Mouse (Mus musculus): ENCODE measurements around the gene Adprhl1.

Gene Adprhl1

DNA sequence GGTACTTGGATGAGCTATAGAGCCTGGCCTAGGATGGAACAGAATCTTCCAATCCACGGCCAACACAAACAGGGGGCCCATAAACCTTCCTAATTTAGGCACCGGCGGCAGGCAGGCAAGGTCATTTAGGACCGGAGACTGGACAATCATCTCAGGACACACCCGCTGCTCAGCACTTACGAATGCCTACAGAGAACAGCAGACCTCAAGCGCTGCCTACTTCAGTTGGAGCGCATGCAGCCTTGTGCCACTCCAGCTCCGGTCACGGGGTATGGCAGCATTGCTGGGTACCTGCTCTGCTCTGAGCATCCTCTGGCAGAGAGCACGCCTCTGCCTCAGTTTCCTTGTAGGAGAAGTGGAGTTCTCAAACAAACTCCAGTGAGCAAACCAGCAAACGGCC lies 24.2 kb downstream of the Adprhl1 start:
- no peak for DNase-seq (ENCODE audit: low read depth, low spot score)

DNA sequence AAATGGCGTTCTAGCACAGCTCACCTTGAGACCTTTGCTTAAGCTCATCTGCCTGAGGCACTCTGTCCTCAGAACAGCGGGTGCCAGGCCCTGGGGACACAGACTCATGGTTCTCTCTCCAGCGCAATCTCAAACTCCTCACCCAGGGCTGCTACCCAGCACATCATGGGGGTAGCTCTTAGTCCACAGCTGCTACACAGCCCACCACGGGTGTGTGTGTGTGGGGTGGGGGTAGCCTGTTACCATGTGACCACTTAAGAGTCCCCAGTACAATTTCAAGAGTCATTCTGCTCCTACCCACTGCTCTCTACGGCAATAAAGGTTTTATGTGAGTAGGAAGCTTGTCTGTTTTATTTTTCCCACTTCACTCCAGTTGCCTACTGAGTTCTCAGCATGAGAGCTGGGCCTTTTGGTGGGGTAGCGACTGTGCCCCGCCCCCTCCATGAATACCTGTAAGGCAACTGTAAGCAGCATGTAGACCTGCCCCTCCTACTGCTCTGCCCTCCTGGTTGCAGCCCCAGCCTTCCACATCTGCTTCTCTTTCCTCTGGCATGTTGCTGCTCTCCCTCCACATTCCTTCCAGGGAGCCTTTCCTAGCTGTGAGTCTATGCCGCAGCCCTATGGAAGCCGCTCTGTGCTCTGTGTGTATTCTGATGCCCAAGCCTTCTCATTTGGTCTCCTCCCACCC lies 24.9 kb downstream of the Adprhl1 start:
- DNase-seq (ENCODE audit: low read depth, low spot score): no peak

DNA sequence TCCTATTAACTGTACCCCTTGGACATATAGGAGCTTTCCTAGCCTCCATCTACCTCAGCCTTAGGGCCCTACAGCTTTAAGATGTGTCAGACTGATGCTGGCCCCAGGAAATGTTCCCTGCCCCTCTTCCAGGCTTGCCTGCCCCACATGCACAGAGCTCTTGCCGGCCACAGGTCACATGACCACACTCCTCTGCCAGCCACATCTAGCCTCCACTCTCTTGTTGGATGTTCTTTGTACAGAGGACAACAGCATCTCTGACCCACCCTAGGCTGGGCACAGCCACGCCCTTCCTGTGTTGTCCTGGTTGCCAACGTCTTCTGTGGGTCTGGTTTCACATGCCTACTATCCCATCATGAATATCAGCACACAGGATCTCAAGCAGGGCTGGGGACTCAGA lies 26.8 kb downstream of the Adprhl1 start:
- no peak for DNase-seq (ENCODE audit: low read depth, low spot score)

DNA sequence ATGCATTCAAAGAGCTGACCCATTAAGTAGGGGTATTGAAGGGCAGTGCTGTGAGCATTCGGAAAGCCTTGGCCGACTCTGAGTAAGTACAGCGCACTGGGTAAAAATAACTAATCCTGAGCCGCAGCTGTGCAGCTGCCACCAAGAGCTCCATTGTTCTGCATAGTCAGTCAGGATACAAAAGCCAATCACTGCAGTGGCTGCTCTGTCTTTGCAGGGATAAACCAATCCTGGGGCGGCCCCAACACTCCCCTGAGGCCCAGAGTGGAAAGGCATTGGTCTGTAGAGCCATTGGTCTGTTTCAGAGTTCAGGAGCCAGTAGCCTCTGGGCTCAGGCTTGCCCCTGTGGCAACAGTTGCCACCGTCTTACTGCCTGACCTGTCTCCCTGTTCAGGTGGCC lies 27.7 kb downstream of the Adprhl1 start:
- no peak for DNase-seq (ENCODE audit: low read depth, low spot score)

DNA sequence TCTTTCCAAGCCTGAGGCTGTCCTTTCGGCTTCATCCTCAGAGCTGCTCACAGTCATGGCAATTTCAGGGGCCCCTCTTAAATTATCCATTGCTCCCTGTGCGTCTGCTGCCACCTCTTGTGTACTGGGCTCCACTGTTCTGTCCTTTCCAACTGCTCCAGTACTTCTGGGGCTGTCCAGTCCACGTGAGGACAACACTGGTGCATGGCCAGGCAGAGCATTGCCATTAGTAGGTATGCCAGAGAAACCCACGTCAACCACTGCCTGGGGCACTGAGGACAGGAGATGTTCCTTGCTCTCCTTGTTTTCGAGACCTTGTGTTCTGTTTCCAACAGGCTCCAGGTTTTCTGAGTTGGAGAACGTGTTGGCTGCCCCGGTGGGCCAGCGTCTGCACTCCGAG lies 29.5 kb downstream of the Adprhl1 start:
- DNase-seq (ENCODE audit: low read depth, low spot score): no peak

DNA sequence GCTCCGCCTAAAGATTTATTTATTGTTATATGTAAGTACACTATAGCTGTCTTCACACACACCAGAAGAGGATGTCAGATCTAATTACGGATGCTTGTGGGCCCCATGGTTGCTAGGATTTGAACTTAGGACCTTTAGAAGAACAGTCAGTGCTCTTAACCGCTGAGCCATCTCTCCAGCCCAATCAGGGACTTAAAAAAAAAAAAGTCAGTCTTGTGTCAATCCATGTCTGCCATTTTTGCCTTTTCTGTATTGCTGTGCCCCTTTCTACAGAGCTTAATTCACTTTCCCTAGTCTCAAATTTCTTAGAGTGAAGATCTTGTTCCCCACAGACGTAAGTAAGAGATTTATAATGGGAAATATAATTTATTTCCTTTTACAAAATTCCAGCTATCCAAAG lies 35.5 kb downstream of the Adprhl1 start:
- no peak for DNase-seq (ENCODE audit: low read depth, low spot score)

DNA sequence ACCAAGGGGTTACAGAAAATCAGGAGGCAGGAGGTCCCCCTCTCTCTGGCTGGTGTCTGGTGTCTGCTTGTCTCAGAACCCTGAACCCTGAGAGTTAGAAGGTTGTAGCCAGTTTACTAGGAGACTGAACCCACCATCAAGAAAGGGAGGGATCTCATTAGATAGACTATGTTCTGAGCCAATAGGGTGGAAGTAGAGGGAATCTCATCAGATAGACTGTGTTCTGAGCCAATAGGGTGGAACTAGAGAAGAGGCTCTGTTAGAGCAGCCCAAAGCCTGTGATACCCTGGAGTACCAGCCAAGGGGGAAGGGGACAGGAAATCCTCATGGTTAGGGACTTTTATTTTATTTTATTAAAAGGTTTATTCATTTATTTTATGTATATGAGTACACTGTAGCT lies 36.0 kb downstream of the Adprhl1 start:
- DNase-seq (ENCODE audit: low read depth, low spot score): no peak

DNA sequence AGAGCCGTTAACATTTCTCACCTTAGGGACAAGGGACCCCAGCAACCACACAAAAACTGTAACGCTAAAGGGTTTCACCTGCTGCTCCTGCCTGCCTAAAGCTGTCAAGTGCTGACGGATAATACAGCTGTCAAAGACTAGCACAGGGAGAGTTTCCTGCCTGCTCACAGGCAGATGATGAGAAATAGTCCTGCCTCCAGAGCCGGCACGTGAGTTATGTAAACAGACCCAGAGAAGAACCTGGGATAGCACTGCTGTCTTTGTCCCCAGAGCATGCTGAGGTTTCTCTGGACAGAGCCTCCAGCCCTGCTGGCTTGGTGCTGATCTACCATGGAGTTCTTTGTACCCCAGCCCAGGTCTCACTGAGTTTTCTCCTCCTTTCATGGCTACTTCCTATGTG lies 36.9 kb downstream of the Adprhl1 start:
- no peak for DNase-seq (ENCODE audit: low read depth, low spot score)

DNA sequence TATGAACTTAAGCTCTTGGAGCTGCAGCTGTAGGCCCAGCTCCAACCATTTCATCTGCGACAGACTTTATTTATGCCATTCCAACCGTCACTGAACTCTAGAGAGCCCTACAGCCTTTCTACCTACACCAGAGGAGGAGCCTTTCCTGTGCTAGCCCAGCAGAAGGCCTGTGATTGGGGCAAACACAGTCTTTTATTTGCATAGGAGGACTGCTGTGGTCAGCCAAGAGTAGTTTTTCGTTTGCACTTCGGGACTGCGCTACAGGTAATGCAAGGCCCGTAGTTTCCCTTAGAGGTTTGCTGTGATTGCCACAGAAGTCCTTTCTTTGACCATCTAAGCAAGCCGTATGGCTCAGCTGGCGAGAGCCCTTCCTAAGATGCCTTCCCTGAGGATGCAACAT lies 37.6 kb downstream of the Adprhl1 start:
- no peak for DNase-seq (ENCODE audit: low read depth, low spot score)

DNA sequence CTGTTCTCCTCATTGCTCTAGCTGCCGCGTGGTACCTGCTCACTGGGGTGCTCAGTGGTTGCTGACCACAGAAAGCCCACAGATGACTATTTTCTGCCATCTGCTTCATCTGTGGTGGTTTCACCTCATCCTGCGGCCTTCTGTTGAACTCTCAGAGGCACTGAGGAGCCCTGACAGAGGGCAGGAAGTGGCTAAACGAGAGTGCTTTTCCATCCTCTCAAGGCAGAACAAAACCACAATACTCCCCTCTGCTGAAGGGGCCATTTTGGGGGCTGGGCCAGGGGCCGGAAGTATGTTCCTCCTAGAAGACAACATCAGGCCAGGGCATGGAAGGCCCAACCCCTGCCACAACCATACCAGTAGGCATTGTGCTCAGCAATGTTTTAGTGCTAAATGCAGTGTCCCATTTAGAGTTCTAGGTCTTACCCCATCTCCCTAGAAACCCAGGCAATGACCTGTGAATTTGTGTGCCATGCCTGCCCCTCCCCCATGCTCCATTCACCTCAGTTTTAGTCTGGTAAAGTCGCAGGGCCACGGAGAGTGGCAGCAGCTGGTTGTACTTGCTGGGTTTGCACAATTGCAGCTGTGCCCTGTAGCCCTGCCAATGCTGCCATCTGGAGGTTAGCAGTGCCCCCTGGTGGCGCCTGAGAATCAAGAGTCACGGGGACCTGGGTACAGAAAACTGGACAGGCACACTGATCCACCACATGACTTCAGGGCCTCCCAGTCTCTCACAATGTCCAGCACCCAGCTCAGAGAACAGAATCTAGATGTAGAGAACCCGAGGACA lies 40.3 kb downstream of the Adprhl1 start:
- DNase-seq (ENCODE audit: low read depth, low spot score): peak; percentile 96

DNA sequence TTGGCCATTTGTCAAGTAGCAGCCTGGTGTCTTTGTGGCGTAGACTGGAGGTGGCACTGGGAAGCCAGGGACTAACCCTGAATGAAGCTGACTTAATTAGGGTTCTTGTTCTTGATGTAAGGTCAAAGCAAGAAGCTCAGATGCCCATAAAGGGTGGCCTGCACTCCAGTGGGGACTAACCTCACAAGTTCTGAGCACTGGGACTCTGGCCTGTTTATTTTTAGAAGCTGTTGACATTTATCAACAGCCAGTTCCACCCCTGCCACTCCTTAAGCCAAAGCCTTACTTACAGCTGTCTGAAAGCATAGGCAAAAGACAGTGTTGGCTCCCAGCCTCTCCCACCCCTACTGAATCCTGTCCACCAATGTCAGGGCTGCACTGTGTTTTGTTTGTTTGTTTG lies 44.2 kb downstream of the Adprhl1 start:
- no peak for DNase-seq (ENCODE audit: low read depth, low spot score)

DNA sequence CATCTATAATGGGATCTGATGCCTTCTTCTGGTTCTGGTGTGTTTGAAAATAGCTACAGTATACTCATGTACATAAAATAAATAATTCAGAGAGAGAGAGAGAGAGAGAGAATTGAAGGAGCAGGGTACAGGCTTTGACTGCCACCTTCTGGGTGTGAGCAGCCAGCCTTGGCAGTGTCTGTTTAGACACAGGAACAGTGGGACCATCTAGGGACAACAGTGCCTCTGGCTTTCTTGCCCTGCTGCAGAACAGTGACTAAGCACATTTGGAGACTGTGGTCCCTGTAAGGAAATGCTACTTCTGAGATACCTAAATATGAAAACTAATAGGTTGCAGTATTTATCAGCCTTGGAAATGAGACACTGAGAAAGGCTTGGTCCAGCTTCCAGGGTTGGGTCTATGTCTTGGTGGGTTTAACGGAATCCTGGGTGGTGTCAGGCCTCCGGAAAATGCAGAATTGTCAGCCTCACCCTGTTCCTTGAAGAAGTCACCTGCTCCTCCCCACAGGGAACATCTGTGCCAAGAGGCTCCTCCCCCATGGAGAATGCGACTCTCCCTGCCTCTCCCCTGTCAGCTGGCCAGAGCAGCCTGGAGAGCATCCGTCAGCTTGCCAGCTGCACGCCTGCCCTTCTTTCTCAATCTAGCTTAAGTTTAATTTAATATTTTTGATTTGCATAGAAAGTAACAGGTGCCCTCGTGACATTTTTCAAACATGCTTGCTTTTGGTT lies 45.2 kb downstream of the Adprhl1 start:
- DNase-seq (ENCODE audit: low read depth, low spot score): peak; percentile 52

DNA sequence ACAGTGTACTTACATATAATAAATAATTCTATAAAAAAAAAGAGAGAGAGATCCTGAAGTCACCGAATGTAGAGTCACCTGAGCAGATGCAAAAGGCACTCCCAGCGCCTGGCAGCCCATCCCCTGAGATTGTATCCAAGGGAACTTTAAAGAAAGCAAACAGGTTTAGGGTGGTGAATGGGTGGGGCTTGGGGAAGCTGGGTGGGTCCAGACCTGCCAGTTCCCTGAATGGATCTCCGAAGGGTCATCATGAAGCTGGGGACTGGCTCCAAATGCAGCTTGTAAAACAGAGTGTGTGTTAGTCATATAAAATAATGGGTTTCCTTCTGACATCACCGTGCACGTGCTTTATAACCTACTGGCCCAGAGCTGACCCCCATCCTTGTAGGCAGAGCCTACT lies 47.7 kb downstream of the Adprhl1 start:
- no peak for DNase-seq (ENCODE audit: low read depth, low spot score)

DNA sequence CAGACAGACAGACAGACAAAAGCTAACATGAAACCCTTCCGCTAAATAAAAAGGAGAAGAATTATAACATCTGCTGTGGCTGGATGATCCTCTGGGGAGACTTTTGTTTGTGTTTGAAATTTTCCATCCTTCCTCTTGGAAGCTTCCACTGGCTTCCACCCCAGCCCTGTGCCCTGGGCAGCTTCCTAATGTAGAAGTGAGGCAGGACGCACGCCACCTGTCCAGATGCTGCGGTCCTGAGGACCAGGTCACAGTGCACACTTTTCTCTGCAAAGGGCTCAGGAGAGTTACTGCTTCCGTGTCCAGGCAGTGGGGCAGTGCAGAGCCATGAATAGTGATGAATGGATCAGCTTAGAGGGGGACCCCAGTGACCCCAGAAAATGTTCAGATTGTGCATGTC lies 48.7 kb downstream of the Adprhl1 start:
- DNase-seq (ENCODE audit: low read depth, low spot score): peak; percentile 45

DNA sequence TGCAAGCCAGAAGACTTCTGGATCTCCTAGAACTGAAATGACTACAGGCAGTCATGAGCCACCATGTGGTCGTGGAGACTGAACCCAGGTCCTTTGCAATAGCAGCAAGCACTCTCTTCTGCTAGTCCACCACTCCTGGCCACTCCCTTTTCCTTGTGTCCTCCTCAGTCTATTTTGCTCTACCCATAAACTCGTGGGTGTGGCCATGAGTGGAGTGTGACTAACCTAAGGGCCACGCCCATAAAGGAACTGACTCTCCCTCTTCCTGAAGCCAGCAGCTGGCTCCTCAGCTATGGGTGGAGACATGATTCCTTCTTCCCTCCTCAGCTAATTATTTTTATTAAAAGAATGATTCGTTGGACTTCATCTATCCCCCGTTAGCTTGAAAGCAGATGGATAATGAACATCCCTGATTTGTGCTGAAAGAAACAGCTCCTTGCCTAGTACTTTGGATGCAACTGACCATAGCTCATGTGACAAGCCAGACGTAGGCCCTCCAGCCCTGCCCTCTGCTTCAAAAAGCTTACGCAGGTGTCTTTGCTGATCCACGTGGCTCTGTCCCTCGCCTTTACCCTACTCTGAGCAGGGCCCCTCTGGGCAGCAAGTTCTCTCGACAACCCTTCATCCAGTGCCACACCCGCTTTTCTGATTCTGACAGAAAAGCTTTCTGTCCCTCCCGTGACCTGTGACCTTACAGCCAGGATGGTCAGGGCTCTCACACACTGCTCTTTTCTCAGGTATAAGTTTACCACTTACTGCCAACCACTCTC lies 49.4 kb downstream of the Adprhl1 start:
- peak; percentile 93 for DNase-seq (ENCODE audit: low read depth, low spot score)

DNA sequence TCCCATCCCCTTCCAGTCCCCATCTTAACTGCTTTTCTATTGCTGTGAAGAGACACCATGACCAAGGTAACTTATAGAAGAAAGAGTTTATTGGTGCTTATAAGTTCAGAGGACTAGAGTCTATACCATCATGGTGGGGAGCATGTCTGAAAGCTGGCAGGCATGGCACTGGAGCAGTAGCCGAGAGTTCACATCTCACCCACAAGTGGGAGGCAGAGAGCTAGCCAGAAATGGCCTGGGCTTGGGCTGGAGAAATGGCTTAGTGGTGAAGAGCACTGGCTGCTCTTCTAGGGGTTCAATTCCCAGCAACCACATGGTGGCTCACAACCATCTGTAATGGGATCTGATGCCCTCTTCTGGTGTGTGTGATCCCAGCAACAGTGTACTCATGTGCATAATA lies 50.5 kb downstream of the Adprhl1 start:
- DNase-seq (ENCODE audit: low read depth, low spot score): peak; percentile 41

DNA sequence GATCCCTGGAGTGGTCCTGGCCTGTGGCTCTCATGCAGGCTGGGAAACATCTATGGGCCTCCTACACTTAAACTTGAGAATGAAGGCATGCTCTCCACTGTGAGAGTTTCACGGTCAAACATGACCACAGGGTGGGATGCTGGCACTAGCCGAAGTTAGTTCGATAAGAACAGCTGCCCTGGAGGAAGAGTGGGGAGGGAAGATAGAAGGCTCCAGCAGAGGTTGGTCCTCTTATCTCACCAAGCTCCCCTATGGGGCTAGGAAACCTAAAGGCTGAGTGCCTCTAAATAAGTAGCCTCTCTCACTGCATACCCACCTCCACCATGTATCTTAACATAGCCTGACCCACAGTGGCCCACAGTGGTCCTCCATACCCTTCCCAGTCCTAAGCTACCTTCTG lies 51.2 kb downstream of the Adprhl1 start:
- no peak for DNase-seq (ENCODE audit: low read depth, low spot score)

DNA sequence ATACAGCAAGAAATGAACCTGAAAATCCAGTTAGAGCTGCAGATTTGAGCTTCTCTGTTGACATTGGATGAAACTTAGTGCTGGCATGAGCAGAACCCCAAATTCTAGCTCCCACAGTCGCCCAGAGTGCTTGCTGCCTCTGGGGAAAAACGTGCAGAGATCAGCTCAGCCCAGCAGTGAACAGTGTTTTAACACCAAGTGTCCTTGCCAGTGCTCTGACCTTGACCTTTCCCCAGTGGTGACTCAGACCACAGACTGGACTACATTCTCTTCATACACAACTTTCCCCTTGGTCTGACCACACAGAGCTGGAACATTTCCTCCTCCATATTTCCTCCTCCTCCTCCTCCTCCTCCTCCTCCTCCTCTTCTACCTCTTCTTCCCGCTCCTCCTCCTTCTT lies 51.9 kb downstream of the Adprhl1 start:
- DNase-seq (ENCODE audit: low read depth, low spot score): peak; percentile 48

DNA sequence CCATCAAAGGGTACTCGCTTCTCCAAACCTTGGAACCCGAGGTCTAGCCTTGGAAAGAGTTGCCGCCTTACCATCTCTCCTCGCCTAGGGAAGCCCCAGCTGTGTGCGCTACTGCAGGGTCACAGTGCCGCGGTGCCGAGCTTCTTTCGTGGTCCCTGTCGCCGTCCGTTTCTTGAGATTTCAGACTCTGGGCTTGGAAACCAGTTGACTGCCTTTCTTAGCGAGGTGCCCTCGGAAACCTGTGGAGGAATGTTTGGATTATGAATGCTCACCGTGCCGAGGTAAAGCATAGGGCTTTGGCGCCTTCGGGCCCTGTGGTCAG lies 53.0 kb downstream of the Adprhl1 start:
- no peak for DNase-seq (ENCODE audit: low read depth, low spot score)

DNA sequence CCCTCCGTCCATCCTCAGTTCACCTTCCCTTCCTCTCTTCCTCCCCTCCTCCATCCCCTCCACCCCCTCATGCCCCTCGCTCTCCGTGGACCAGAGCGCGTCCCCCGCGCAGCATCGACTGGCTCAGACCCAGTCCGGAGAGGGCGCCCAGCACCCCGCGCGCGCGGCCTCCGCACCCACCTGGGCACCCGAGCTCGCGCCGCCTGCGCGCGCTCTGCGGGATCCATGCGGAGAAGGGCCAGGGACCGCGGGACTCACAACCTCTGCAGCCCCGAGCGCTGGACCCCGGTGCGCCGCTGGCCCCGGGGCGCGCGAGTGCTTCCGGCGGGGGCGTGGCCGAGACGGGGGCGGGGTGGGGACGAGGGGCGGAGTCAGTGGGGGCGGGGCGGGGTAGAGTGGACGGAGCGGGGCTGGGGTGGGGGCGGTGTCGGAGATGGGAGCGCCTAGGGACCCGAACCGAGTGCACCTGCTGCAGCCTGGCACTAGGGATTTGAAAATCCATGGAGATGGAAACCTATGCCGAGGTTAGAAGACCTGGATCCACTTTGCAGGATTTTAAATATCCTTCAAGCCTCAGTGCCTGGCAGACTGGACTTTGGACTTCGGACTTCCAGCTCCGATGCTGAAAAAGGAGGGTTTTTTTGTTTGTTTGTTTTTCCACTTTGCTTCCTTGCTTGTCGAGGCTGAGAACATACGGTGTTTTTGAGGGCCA lies 53.5 kb downstream of the Adprhl1 start, which contains the start of gene Grtp1:
Gene Grtp1 (minus strand): TSS at position 320 of the 712 bp plus-strand sequence.
- no peak for DNase-seq (ENCODE audit: low read depth, low spot score)

DNA sequence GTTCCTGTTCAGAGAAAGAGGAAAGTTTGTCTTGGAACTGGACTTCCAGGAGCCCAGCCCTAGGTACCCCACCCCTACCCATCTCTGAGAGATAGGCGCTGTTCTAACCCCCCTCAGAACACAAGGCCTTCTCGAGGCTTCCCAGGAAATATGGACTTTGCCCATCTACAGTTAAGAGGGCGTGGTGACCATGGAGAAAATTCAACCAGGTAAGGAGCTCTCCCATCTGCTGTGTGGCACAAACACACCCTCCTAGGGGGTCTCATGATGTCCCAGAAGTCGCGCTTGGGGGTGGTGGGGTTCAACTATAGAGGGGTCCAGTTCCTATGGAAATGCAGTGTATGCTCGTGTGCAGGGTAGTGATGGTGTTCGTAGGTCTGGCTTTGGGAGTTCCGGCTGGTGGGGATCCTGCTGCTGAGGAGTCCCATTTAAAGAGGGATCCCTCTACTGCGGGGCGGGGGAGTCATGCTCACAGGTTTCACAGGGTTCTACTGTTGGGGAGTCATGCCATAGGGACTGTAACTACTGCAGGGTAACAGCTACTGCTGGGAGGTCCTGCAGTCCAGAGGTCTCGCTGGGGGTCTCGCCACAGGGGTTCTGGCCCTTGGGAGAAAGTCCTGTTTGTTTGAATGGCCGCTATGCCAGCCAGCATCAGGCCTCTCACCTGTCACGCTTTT lies 54.4 kb downstream of the Adprhl1 start:
- DNase-seq (ENCODE audit: low read depth, low spot score): no peak

Data from 3T3-L1 (cell line).